Mouse (Mus musculus) lung, postnatal 4 days (tissue): ENCODE results near the gene Rbm47.
"Not testable (repeated sequence)": the region's sequence is repeated elsewhere in the genome, so short reads cannot be mapped to it uniquely, and the experiment has no call there.

Source experiments
- DNase-seq, 2 experiments: peaks; one replicate each; pipeline ENCODE4 v3.0.0; 2021

Gene Rbm47

DNA sequence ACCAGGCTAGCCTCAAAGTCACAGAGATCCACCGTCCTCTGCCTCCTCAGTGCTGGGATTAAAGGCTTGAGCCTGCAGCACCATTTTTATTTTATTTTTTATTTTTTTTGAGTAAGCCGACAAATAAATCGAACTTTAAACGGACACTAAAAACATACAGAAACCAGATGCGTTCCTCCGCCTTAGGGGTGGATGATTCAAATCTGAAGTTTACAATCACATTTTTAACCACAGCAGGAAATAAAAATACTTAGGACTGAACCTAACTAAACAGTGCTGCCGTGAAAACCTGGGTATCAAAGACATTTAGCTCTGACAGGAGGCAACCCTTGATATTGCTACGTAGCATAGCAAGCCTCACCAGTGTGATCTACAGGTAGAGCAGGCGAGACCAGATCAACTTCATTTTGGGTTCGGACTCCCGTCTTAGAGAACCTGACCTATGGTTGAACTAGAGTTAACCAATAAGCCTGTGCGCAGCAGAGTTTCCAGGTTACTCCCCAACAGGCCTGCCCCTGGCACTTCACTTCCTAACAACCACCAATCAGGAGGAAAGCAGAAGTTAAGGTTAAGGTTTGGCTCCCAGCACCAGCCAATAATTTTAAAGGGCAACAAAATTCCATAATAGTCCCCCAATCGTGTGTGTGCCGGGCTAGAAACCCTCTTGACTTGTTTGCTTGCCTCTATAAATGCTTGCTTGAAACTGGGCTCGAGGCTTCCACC is 164.5 kb downstream of the Rbm47 start:
- peak in 1 of 2 experiments; percentile 12 for DNase-seq

DNA sequence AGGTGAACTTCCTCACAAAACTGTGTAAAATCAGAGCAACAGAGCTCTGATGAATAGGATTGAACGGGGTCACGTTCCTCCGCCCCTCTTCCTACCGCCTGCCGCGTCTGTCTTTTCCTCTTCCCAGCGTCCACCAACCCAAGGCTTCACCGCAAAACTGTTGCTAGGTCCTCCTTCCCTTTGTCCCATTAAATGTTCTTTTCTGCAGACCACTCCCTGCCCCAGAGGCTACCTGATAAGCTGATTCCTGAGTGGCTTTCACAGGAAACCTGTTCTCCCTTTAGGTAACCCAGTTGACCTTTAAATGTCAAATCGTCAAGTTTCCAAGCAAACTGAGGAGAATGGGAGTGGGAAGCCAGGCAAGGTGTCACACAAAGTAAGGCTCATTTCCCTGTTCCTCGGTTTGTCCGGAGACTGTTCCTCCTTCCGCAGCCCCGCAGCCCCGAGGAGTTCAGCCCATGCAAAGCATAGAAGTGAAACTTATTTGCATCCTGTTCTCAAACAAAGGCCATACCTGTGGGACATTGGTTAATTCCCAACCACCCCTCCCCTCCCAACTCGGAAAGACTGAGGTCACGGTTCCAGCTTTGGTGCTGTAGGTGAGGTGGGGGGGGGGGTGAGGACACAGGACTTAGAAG is 167.8 kb downstream of the Rbm47 start:
- no peak for DNase-seq

DNA sequence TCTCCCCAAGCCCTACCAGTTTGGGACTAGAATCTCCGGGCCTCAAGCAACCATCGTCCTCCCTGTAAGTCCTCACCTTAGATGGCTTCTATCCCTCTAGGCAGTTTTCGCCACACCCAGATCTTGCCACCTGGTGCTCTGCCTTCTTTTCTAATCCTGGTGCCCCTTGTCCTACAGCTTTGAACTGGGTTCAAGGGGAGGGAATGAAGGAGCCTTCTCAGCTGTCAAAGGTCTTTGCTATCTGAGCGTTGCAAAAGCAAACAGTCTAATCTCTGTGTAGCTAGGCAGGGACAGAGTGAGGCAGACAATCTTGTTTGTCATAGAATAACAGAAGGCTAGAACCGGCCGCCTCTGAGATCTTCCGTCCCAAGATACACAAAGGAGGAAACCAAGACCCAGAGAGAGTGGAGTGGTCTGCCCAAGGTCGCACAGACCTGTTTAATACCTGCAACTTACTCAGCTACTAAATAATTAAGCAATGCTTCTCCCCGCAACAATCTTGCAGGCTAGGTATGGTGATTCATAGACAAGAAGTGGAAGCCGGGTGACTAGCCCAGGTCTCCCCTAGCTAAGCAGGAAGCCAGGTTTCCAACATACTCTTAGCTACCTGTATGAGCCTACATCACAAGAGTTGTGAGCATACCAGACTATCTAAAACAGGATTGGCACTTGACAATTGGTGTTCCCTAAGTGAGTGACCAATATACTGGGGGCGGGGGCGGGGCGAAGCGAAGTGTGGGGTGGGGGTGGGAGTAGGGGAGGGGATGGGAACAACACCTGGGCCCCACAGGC is 168.6 kb downstream of the Rbm47 start, which contains the start of gene 9130230L23Rik:
Gene 9130230L23Rik, minus strand, starts transcription at position 152 of the 792 bp plus-strand sequence.
- no peak for DNase-seq

DNA sequence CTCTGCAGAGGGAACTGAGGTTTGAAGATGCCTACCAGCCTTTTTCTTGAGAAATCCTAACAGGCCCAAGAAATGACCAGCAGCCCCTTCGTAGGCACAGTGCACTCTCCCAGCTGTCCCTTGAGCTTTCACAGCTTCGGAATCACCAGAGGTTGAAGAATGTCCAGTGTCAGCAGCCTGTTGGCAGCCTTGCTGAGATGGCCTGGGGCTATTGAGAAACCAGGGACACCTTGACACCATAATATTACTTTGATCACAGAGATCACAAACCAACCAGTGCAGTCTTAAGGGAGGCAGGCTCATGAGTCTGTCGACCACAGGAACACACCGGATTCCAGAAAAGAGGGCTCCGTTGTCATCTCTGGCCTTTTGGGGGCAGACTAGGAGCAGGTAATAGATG is 171.7 kb downstream of the Rbm47 start:
- no peak for DNase-seq

DNA sequence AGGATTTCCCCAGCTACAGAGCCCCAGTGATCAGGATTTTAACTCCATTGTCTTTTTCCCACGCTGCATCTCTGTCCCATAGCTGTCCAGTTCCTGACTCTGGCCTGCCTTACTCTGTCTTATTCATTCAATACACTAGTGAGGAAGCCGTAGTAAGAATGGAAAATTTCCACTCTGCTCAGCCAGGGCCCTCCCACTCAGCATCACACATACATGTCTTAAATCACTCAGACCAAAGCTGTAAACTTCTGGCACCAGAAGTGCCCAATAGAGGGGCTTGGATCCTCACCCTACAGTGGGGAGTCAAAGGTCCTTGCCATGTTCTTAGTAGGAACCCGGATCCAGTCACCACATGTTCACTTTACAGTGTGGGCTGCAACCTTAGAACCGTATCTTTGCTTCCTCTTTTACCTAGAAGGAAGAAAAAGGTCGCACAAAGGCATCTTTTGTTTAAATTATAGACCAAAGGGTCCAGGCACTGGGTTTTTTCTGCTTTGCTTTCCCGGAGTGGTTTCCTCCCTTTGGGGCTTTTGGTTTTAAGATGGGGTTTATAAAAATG is 172.3 kb downstream of the Rbm47 start:
- DNase-seq: no peak

DNA sequence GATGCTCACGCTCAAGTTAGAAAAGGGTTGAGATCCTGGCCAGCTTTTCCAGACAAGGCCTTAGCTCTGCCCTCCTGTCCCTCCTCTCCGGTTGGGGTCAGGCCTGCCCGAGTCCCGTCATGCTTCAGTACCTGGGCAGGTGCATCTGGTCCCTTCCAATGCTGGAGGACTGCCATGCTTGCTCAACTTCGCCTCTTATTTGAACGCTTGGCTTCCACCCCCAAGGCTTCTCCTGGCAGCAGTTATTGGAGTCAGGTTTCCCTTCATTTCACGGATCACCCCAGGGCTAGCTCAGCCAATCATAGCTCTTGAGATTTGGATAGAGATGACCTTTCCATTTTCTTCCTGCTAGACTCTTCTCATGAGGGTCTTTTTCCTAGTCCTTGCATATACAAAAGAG is 172.8 kb downstream of the Rbm47 start:
- DNase-seq: peak; percentile 35 to 59

DNA sequence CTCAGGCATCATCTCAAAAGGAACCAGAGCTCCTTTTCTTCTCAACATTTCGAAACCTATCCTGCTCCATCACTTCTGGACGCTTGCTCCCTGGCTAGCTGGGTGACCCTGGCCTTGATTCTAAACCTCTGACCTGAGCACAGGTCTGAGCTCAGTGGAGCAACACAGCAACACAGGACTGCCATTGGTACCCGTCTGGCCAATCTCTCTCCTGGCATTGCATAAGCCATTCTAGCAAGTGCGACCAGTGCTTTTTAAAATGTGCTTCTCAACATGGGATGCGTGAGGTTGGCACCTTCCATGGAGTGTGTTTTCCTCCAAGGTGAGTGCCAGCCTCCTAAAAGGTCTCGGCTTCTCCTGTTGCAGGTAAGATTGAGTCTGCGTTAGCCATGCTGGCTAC is 173.8 kb downstream of the Rbm47 start:
- no peak for DNase-seq

DNA sequence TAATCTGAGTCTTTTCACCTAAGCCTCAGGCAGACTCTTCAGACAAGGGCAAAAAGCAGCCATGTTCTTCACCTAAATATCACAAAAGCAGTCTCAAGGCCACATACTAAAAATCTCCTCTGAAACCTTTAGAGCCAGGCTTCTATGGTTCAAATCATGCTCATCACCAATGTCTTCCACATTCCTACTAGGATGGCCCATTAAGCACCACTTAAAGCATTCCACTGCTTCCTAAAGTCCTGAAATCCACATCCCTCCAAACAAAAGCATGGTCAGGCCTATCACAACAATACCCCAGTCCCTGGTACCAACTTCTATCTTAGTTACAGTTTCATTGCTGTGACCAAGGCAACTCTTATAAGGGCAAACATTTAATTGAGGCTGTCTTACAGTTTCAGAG is 175.1 kb downstream of the Rbm47 start:
- no peak for DNase-seq

DNA sequence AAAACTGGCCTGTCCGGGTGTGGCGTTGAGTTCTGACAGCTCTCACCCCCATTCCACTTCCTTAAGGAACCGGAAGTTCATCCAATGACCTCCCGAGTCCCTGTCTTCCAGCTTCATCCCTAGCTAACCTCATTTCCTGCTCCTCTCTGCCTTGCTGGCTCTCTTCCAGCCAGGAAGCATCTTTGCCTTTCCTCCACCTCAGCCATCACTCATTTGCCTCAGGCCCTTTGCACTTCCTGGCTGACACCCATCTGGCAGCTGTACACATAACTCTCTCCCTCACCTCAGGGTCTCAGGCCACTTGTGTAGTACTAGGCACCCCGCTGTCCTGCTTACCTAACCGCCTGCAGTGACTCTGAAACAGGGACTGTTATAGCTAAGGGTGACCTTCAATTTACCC is 178.3 kb downstream of the Rbm47 start:
- peak in 1 of 2 experiments; percentile 31 for DNase-seq

DNA sequence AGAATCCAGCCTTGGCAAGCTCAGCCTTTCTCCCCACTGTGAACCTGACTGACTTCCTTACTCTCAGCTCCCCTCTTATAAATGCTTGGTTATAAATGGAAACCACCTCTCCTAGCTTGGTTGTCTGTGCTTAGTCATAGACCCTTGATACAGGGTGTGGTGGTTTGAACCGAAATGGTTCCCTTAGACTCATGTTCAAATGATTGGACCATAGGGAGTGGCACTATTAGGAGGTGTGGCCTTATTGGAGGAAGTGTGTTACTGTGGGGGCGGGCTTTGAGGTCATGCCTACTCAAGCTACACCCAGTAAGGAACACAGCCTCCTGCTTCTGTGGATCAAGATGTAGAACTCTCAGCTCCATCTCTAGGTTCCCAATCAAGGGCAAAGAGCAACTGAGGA is 181.7 kb downstream of the Rbm47 start:
- DNase-seq: peak in 1 of 2 experiments; percentile 37

DNA sequence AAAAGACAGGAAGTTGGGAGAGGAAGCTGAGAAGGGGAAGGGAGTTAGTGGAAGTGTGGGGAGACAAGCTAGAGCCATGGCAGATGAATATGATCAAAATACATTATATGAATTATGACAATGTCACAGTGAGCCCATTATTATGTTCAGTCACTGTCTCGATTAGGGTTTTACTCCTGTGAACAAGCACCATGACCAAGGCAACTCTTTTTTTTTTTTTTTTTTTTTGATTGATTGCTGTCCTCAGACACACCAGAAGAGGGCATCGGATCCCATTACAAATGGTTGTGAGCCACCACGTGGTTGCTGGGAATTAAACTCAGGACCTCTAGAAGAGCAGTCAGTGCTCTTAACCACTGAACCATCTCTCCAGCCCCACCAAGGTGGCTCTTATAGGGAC is 185.9 kb downstream of the Rbm47 start:
- DNase-seq: not testable (repeated sequence)

DNA sequence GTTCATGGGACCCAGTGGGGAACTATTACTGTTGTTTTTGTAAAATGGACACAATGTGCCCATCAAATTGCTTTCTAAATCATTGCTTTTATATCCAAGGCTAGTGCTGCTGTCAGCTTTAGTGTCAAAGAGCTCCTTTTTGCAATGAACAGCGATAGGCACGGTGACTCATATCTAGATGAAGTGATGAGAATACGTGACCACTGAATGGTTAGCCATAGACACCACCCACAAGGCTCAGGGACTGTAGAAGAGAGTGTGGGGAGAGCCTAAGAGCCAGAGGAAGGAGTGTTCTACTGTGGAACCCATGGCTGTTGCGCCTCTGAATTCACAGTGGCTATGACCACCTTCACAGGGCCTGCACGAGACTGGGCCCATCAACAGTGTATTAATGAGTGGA is 186.5 kb downstream of the Rbm47 start:
- DNase-seq: no peak

DNA sequence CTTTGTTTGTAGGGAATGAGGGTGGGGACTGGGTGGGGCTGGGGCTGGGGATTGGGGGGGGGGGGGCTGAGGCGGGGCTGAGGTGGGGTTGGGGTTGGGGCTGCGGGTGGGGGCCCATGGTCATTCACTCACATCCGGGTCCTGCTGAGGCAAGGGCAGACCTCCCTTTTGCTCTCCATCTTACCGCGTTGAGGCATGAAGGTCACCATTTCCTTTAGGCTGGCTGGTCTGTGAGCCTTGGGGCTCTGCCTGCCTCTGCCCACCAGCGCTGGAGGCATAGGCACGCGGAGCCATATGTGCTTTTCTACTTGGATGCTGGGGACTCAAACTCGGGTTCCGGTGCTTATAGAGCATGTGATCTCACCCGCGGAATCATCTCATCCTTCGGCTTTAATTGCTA is 197.2 kb downstream of the Rbm47 start:
- no peak for DNase-seq

DNA sequence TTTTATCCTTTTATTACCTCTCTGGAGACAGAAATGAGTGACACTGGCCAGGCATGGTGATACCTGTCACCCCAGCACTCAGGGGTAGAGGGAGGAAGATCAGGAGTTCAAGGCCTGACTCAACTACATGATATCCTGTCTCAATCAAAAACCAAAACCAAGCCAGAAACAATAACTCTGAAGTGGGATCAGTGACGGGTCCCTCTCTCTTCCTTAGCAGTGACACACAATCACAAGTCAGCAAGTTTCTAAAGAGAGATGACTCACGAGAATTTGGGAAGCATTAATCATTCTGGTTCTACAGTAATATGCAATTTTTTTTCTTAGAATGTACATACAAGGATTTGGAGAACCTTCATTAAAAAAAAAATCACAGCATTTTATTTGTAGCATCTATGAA is 199.7 kb downstream of the Rbm47 start:
- DNase-seq: no peak

DNA sequence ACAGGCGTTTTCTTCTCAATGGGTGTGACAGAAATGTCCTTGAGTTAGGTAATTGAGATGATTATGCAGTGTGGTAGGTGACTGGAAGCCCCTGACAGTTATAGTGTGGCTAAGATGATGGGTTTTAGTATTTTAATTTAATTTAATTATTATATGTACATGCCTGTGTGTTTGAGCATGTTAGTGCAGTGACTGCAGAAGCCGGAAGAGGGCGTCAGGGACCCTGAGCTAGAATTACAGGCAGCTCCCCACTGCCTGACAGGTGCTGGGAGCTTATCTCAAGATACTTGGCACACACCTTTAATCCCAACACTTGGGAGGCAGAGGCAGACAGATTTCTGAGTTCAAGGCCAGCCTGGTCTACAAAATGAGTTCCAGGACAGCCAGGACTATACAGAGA is 204.9 kb downstream of the Rbm47 start:
- DNase-seq: no peak

DNA sequence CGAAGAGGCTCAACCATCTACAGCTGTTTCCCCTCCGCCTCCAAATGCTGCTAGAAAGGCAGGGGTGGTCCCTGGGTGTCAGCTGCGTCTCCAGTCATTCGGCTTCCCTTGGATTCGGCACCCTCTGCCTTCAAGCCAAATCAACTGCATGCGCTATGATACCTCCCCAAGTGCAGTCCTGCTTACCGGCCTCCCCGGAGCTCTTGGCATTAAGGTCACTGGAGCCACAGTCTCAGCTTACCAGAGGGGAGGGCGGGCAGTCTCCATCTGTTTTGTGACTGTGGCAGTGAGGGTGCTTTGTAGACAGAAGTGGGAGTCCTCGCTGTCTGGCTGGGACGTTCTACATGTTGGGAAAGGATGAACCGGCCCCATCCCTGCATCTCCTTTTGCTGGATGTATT is 205.8 kb downstream of the Rbm47 start:
- no peak for DNase-seq
